Mouse (Mus musculus) heart, adult 2 months (tissue): ENCODE data around the gene 1700003E16Rik. TPM values are rescaled to one million over a fixed set of nuclear protein-coding genes. Genes with fewer than 3 reads are reported as not detected.
A peak's percentile ranks its signal among the peaks of the same experiment; 100 is the strongest.

Experiments
- DNase-seq, 2 experiments: peaks; one replicate each; pipeline ENCODE4 v3.0.0; 2021
- H3K27ac ChIP-seq: fragments of 200-600 bp; 2 replicates; pipeline ENCODE4 v1.8.1; 2022
- H3K27me3 ChIP-seq: fragments of 200-500 bp; 2 replicates; pipeline ENCODE4 v1.6.1; 2012; ENCODE audit warnings: mild to moderate bottlenecking, low read length, inconsistent platforms, mixed read lengths; ENCODE audit not compliant: control insufficient read depth, insufficient read depth
- H3K36me3 ChIP-seq: fragments of 200-500 bp; 2 replicates; pipeline ENCODE4 v1.6.1; 2012; ENCODE audit warnings: low read length, inconsistent platforms; ENCODE audit not compliant: control insufficient read depth, insufficient read depth
- H3K4me1 ChIP-seq: fragments of 200-500 bp; 2 replicates; pipeline ENCODE4 v1.6.1; 2011; ENCODE audit warnings: low read length; ENCODE audit not compliant: control insufficient read depth, insufficient read depth
- H3K4me3 ChIP-seq: fragments of 200-600 bp; 2 replicates; pipeline ENCODE4 v1.8.1; 2022
- H3K79me2 ChIP-seq: fragments of 200-500 bp; replicated peaks from 2 replicates; pipeline ENCODE4 v1.6.1; 2012; ENCODE audit warnings: mild to moderate bottlenecking, inconsistent platforms, low read length, moderate library complexity, mixed read lengths; ENCODE audit not compliant: control insufficient read depth, insufficient read depth
- H3K9ac ChIP-seq: fragments of 200-500 bp; 2 replicates; pipeline ENCODE4 v1.6.1; 2012; ENCODE audit warnings: low read depth, mild to moderate bottlenecking, control low read depth, inconsistent platforms, low read length, mixed read lengths
- CTCF ChIP-seq: fragments of 200-600 bp; IDR thresholded peaks from 2 replicates; pipeline ENCODE4 v1.8.1; 2022; ENCODE audit warnings: antibody characterized with exemption, mild to moderate bottlenecking, moderate library complexity
- EP300 ChIP-seq: fragments of 200-500 bp; IDR thresholded peaks from 2 replicates; pipeline ENCODE4 v1.6.1; 2011; ENCODE audit warnings: low read depth, low read length, control low read depth; ENCODE audit not compliant: insufficient read depth
- POLR2A ChIP-seq: fragments of 200-500 bp; IDR thresholded peaks from 2 replicates; pipeline ENCODE4 v1.6.1; 2011; ENCODE audit warnings: mild to moderate bottlenecking, low read depth, low read length, control low read depth; ENCODE audit not compliant: insufficient read depth
- WGBS: fragments of 180-500 bp; shearing (Covaris S2); methylation state at CpG from one replicate; pipeline ENCODE4 v1.1.7; 2018; 5-methylcytosine and 5-hydroxymethylcytosine counted together
- intact Hi-C: fragments of 180-260 bp; cut with DNase I; formaldehyde crosslinking; loops from one replicate; pipeline ENCODE4 v1.15.1; 2025
- polyA plus RNA-seq: library from polyadenylated mRNA; depleted of rRNA; stranded (reverse); fragments of >200 nt; gene quantifications from 2 replicates; pipeline ENCODE4 v1.2.3, GENCODE M21; 2012
- total RNA-seq, 2 experiments: library from RNA; stranded (reverse); gene quantifications; 2 replicates each; pipeline ENCODE4 v1.2.3; 2021

The 1700003E16Rik gene
- total and polyA plus RNA-seq, 3 experiments: 0.10 to 0.57 (median 0.25) TPM

GRCm38 (mm10) chr6:83145805-83146204, 10.4 kb upstream of the 1700003E16Rik start:
- intact Hi-C loops: no loop called here
- DNase-seq: no peak
- Histone ChIP-seq H3K4me1 (0 out of 2 replicates have a peak, but pooled peaks cover 2% of the 10 kb centered on the region), H3K27ac (no peak overlapping the region), H3K27me3 (no peaks in the 10 kb centered on the region), H3K36me3 (no peaks in the 10 kb centered on the region), H3K79me2 (no peaks in the 10 kb centered on the region), H3K4me3 (no peak overlapping the region), H3K9ac (no peak overlapping the region)
- WGBS: 49% methylated on average over 9 of the region's 9 CpGs
- TF ChIP-seq CTCF (no peak), EP300 (no peak), POLR2A (no peak)

- H3K4me3 ChIP-seq: no peak overlapping the region
- TF ChIP-seq POLR2A: no peak
- no peak for TF ChIP-seq CTCF
- no peak for TF ChIP-seq EP300
- no peaks in the 10 kb centered on the region for H3K36me3 ChIP-seq
- intact Hi-C loops: no loop called here
- no peak overlapping the region for H3K27ac ChIP-seq
- no peak for DNase-seq
- 0 out of 2 replicates have a peak, but pooled peaks cover 2% of the 10 kb centered on the region for H3K4me1 ChIP-seq
- H3K79me2 ChIP-seq: no peaks in the 10 kb centered on the region
- H3K9ac ChIP-seq: no peak overlapping the region
- 56% methylated on average over 7 of the region's 7 CpGs for WGBS
- H3K27me3 ChIP-seq: no peaks in the 10 kb centered on the region
These were observed 8.9 kb upstream of the 1700003E16Rik start for GRCm38 (mm10) chr6:83147280-83147679.

- no peak overlapping the region for H3K9ac ChIP-seq
- H3K36me3 ChIP-seq: no peaks in the 10 kb centered on the region
- 56% methylated on average over 8 of the region's 8 CpGs for WGBS
These were observed 4.5 kb upstream of the 1700003E16Rik start for GRCm38 (mm10) chr6:83151721-83152120.

GRCm38 (mm10) chr6:83153038-83153437, 3.2 kb upstream of the 1700003E16Rik start:
- no peaks in the 10 kb centered on the region for H3K27me3 ChIP-seq
- H3K9ac ChIP-seq: no peak overlapping the region
- H3K79me2 ChIP-seq: no peaks in the 10 kb centered on the region
- peaks cover 1% of the 10 kb centered on the region; the same call in 1 of the 2 replicates for H3K4me1 ChIP-seq
- 84% methylated on average over 12 of the region's 12 CpGs for WGBS
- DNase-seq: no peak
- H3K4me3 ChIP-seq: no peak overlapping the region
- intact Hi-C loops: no loop called here
- TF ChIP-seq CTCF (no peak), EP300 (no peak), POLR2A (no peak)
- no peaks in the 10 kb centered on the region for H3K36me3 ChIP-seq
- H3K27ac ChIP-seq: no peak overlapping the region

More at GRCm38 (mm10) chr6:83151721-83152120, 4.5 kb upstream of the 1700003E16Rik start:
- intact Hi-C loops: no loop called here
- no peak for TF ChIP-seq POLR2A
- TF ChIP-seq EP300: no peak
- no peak for TF ChIP-seq CTCF
- Histone ChIP-seq H3K4me3 (no peak overlapping the region), H3K79me2 (no peaks in the 10 kb centered on the region), H3K4me1 (peaks cover 1% of the 10 kb centered on the region; the same call in 1 of the 2 replicates), H3K27me3 (no peaks in the 10 kb centered on the region), H3K27ac (no peak overlapping the region)
- no peak for DNase-seq

GRCm38 (mm10) chr6:83153485-83153884, 2.7 kb upstream of the 1700003E16Rik start:
- DNase-seq: no peak
- no peak for TF ChIP-seq CTCF
- Histone ChIP-seq H3K9ac (no peak overlapping the region), H3K36me3 (no peaks in the 10 kb centered on the region), H3K27me3 (no peaks in the 10 kb centered on the region), H3K4me1 (peaks cover 1% of the 10 kb centered on the region; the same call in 1 of the 2 replicates), H3K4me3 (no peak overlapping the region), H3K79me2 (no peaks in the 10 kb centered on the region), H3K27ac (no peak overlapping the region)
- 76% methylated on average over 5 of the region's 5 CpGs for WGBS
- intact Hi-C loops: no loop called here

- intact Hi-C loops: no loop called here
- TF ChIP-seq CTCF (no peak), EP300 (no peak), POLR2A (no peak)
- Histone ChIP-seq H3K36me3 (no peaks in the 10 kb centered on the region), H3K79me2 (no peaks in the 10 kb centered on the region), H3K4me3 (peak overlapping the region; percentile 52), H3K27me3 (no peaks in the 10 kb centered on the region), H3K9ac (peak overlapping the region; percentile 53), H3K4me1 (peaks cover 1% of the 10 kb centered on the region; the same call in 1 of the 2 replicates), H3K27ac (no peak overlapping the region)
- WGBS: 12% methylated on average over 23 of the region's 23 CpGs
- peak in 1 of 2 experiments; percentile 33 for DNase-seq
These were observed 509 bp upstream of the 1700003E16Rik start for GRCm38 (mm10) chr6:83155552-83156238.
